Mouse (Mus musculus) bone marrow macrophage, adult 2 months (primary cell): ENCODE measurements around the gene Pdzd2. TPM values are rescaled to one million over a fixed set of nuclear protein-coding genes. Genes with fewer than 3 reads are reported as not detected.

ENCODE experiments used
- H3K27ac ChIP-seq: 2 replicates; pipeline ENCODE4 v1.5.1; 2012; ENCODE audit warnings: low read depth, low read length; ENCODE audit not compliant: insufficient read depth
- H3K4me1 ChIP-seq: 2 replicates; pipeline ENCODE4 v1.6.1; 2012; ENCODE audit warnings: low read length; ENCODE audit not compliant: control insufficient read depth, insufficient read depth
- H3K4me3 ChIP-seq: 2 replicates; pipeline ENCODE4 v1.5.1; 2012; ENCODE audit warnings: mild to moderate bottlenecking, low read length, moderate library complexity; ENCODE audit not compliant: insufficient read depth
- CTCF ChIP-seq: IDR thresholded peaks from 2 replicates; pipeline ENCODE4 v1.5.1; 2012; ENCODE audit warnings: low read depth, mild to moderate bottlenecking, low read length, moderate library complexity
- POLR2A ChIP-seq: IDR thresholded peaks from 2 replicates; pipeline ENCODE4 v1.6.1; 2012; ENCODE audit warnings: mild to moderate bottlenecking, low read depth, low read length, borderline replicate concordance
- polyA plus RNA-seq: library from polyadenylated mRNA; stranded (reverse); fragments of >200 nt; gene quantifications from 2 replicates; pipeline ENCODE4 v1.2.4, GENCODE M21; 2012; ENCODE audit not compliant: missing spikeins, insufficient read depth, insufficient read length

The Pdzd2 gene
- polyA plus RNA-seq, 1 experiment, result not detected

- TF ChIP-seq POLR2A (no peak), CTCF (peak; percentile 69)
Measured at GRCm38 (mm10) chr15:12380548-12380947, 359.2 kb downstream of the Pdzd2 start.

GRCm38 (mm10) chr15:12380057-12380456, 359.7 kb downstream of the Pdzd2 start:
- no peak overlapping the region for H3K27ac ChIP-seq
- H3K4me1 ChIP-seq, result peaks cover 2% of the 10 kb centered on the region; the same call in 1 of the 2 replicates
- TF ChIP-seq CTCF (no peak), POLR2A (no peak)
- no peak overlapping the region for H3K4me3 ChIP-seq

More at GRCm38 (mm10) chr15:12380548-12380947, 359.2 kb downstream of the Pdzd2 start:
- H3K4me3 ChIP-seq, result no peak overlapping the region
- H3K27ac ChIP-seq, result no peak overlapping the region
- peaks cover 2% of the 10 kb centered on the region; the same call in 1 of the 2 replicates for H3K4me1 ChIP-seq

GRCm38 (mm10) chr15:12377800-12378199, 361.9 kb downstream of the Pdzd2 start:
- no peak overlapping the region for H3K27ac ChIP-seq
- H3K4me3 ChIP-seq, result no peak overlapping the region
- peaks cover 2% of the 10 kb centered on the region; the same call in 1 of the 2 replicates for H3K4me1 ChIP-seq
- no peak for TF ChIP-seq POLR2A
- TF ChIP-seq CTCF, result no peak

GRCm38 (mm10) chr15:12376491-12377069, 363.1 kb downstream of the Pdzd2 start:
- H3K4me3 ChIP-seq, result no peak overlapping the region
- peaks cover 2% of the 10 kb centered on the region; the same call in 1 of the 2 replicates for H3K4me1 ChIP-seq
- no peak for TF ChIP-seq POLR2A
- no peak overlapping the region for H3K27ac ChIP-seq

- peak overlapping the region; percentile 43 for H3K4me3 ChIP-seq
- peaks cover 2% of the 10 kb centered on the region; the same call in 1 of the 2 replicates for H3K4me1 ChIP-seq
- H3K27ac ChIP-seq, result no peak overlapping the region
- TF ChIP-seq POLR2A, result no peak
- no peak; the same call in 1 of the 2 replicates for TF ChIP-seq CTCF
Measured at GRCm38 (mm10) chr15:12375641-12376311, 363.9 kb downstream of the Pdzd2 start.

- H3K4me3 ChIP-seq, result no peak overlapping the region
Measured at GRCm38 (mm10) chr15:12374916-12375315, 364.8 kb downstream of the Pdzd2 start.

GRCm38 (mm10) chr15:12373918-12374317, 365.8 kb downstream of the Pdzd2 start:
- TF ChIP-seq POLR2A (no peak), CTCF (no peak)
- Histone ChIP-seq H3K4me1 (peaks cover 2% of the 10 kb centered on the region; the same call in 1 of the 2 replicates), H3K27ac (no peak overlapping the region), H3K4me3 (no peak overlapping the region)

More at GRCm38 (mm10) chr15:12374916-12375315, 364.8 kb downstream of the Pdzd2 start:
- H3K4me1 ChIP-seq, result peaks cover 2% of the 10 kb centered on the region; the same call in 1 of the 2 replicates
- TF ChIP-seq POLR2A (no peak), CTCF (no peak)
- H3K27ac ChIP-seq, result no peak overlapping the region

- Histone ChIP-seq H3K4me1 (peaks cover 2% of the 10 kb centered on the region; the same call in 1 of the 2 replicates), H3K4me3 (no peak overlapping the region), H3K27ac (no peak overlapping the region)
- no peak for TF ChIP-seq CTCF
- TF ChIP-seq POLR2A, result no peak
Measured at GRCm38 (mm10) chr15:12373496-12373895, 366.2 kb downstream of the Pdzd2 start.

- H3K4me3 ChIP-seq, result no peak overlapping the region
- TF ChIP-seq POLR2A, result no peak
- TF ChIP-seq CTCF, result peak; percentile 58; the same call in 1 of the 2 replicates
- no peak overlapping the region for H3K27ac ChIP-seq
- no peaks in the 10 kb centered on the region for H3K4me1 ChIP-seq
Measured at GRCm38 (mm10) chr15:12371183-12371582, 368.5 kb downstream of the Pdzd2 start.

GRCm38 (mm10) chr15:12370096-12370495, 369.6 kb downstream of the Pdzd2 start:
- Histone ChIP-seq H3K4me3 (no peak overlapping the region), H3K4me1 (no peaks in the 10 kb centered on the region), H3K27ac (no peak overlapping the region)
- TF ChIP-seq CTCF, result no peak
- TF ChIP-seq POLR2A, result no peak
